Mouse (Mus musculus) liver, postnatal 0 days (tissue): Measurements from ENCODE around the gene Akr1d1. TPM values are rescaled to one million over a fixed set of nuclear protein-coding genes. Genes with fewer than 3 reads are reported as not detected.
A peak's percentile ranks its signal among the peaks of the same experiment; 100 is the strongest.

ENCODE experiments used
- ATAC-seq: fragments of 200-750 bp; cut with Nextera tagmentation; 2 replicates; pipeline ENCODE4 v1.8.0; 2017; ENCODE audit warnings: mild to moderate bottlenecking, moderate library complexity
- DNase-seq: peaks from one replicate; pipeline ENCODE4 v3.0.0-alpha.2; 2016
- H3K27ac ChIP-seq: fragments of 300-500 bp; sonication (generic); 2 replicates; pipeline ENCODE4 v1.5.1; 2014; ENCODE audit warnings: antibody characterized with exemption, moderate library complexity, mild to moderate bottlenecking, low read depth
- H3K27me3 ChIP-seq: fragments of 300-500 bp; sonication (generic); 2 replicates; pipeline ENCODE4 v1.6.1; 2014; ENCODE audit warnings: low read length, control low read depth, mixed read lengths; ENCODE audit not compliant: insufficient read depth
- H3K36me3 ChIP-seq: fragments of 300-500 bp; sonication (generic); replicated peaks from 2 replicates; pipeline ENCODE4 v1.6.1; 2014; ENCODE audit warnings: mild to moderate bottlenecking, control low read depth, low read length, moderate library complexity, mixed read lengths; ENCODE audit not compliant: insufficient read depth
- H3K4me1 ChIP-seq: fragments of 300-500 bp; sonication (generic); 2 replicates; pipeline ENCODE4 v1.6.1; 2014; ENCODE audit warnings: antibody characterized with exemption, mild to moderate bottlenecking, control low read depth; ENCODE audit not compliant: insufficient read depth
- H3K4me2 ChIP-seq: fragments of 300-500 bp; sonication (generic); 2 replicates; pipeline ENCODE4 v1.6.1; 2014; ENCODE audit warnings: low read depth, mild to moderate bottlenecking, low read length, moderate library complexity, mixed read lengths
- H3K4me3 ChIP-seq: fragments of 300-500 bp; sonication (generic); 2 replicates; pipeline ENCODE4 v1.5.1; 2014; ENCODE audit warnings: low read depth, low read length
- H3K9ac ChIP-seq: fragments of 300-500 bp; sonication (generic); replicated peaks from 2 replicates; pipeline ENCODE4 v1.6.1; 2014; ENCODE audit warnings: mild to moderate bottlenecking, moderate library complexity
- H3K9me3 ChIP-seq: fragments of 300-500 bp; sonication (generic); 2 replicates; pipeline ENCODE4 v1.6.1; 2016; ENCODE audit warnings: mild to moderate bottlenecking, control low read depth, low read length, mixed read lengths
- CTCF ChIP-seq: sonication (generic); IDR thresholded peaks from 2 replicates; pipeline ENCODE4 v1.5.1; 2016; ENCODE audit warnings: antibody characterized with exemption, low read depth
- EP300 ChIP-seq: IDR thresholded peaks from 2 replicates; pipeline ENCODE4 v1.6.1; 2016; ENCODE audit warnings: antibody characterized with exemption, low read depth, mild to moderate bottlenecking
- WGBS: fragments of 180-500 bp; shearing (Covaris S2); extraction: QIAGEN DNeasy Blood & Tissue Kit; methylation state at CpG from one replicate; pipeline ENCODE4 v1.1.7; 2014; ENCODE audit not compliant: insufficient replicate concordance; 5-methylcytosine and 5-hydroxymethylcytosine counted together
- polyA plus RNA-seq: library from polyadenylated mRNA; unstranded; fragments of >200 nt; fragmentation: Nextera tagmentation; extraction: Ambion mirVana; gene quantifications from 2 replicates; pipeline ENCODE4 v1.2.1, GENCODE M21; 2015

The Akr1d1 gene
- polyA plus RNA-seq, 1 experiment from 2014 or later = 74.3 TPM

- DNase-seq (no peak), ATAC-seq (no peak)
- no peak overlapping the region for H3K4me3 ChIP-seq
- H3K27me3 ChIP-seq = no peaks in the 10 kb centered on the region
- no peaks in the 10 kb centered on the region for H3K36me3 ChIP-seq
- no peak for TF ChIP-seq EP300
- TF ChIP-seq CTCF = peak; percentile 29; the same call in 1 of the 2 replicates
- no peak overlapping the region for H3K4me2 ChIP-seq
- no peak overlapping the region for H3K27ac ChIP-seq
- H3K9me3 ChIP-seq = no peaks in the 10 kb centered on the region
- no peaks in the 10 kb centered on the region for H3K4me1 ChIP-seq
- H3K9ac ChIP-seq = no peak overlapping the region
- WGBS = 81% methylated on average over 1 of the region's 1 CpGs
Measured at GRCm38 (mm10) chr6:37496866-37497265, 33.1 kb upstream of the Akr1d1 start.

- ATAC-seq (no peak), DNase-seq (no peak)
- WGBS = 69% methylated on average over 2 of the region's 2 CpGs
- Histone ChIP-seq H3K27ac (no peak overlapping the region), H3K27me3 (no peaks in the 10 kb centered on the region), H3K36me3 (no peaks in the 10 kb centered on the region), H3K9me3 (no peaks in the 10 kb centered on the region), H3K9ac (no peak overlapping the region), H3K4me1 (no peaks in the 10 kb centered on the region), H3K4me3 (no peak overlapping the region), H3K4me2 (no peak overlapping the region)
- TF ChIP-seq EP300 = no peak
- no peak for TF ChIP-seq CTCF
Measured at GRCm38 (mm10) chr6:37505588-37505987, 24.4 kb upstream of the Akr1d1 start.

- DNase-seq = no peak
- no peak overlapping the region for H3K27ac ChIP-seq
- H3K4me3 ChIP-seq = no peak overlapping the region
- no peaks in the 10 kb centered on the region for H3K9me3 ChIP-seq
- H3K4me2 ChIP-seq = no peak overlapping the region
- no peaks in the 10 kb centered on the region for H3K4me1 ChIP-seq
- 64% methylated on average over 3 of the region's 3 CpGs for WGBS
- no peaks in the 10 kb centered on the region for H3K27me3 ChIP-seq
- no peak for TF ChIP-seq CTCF
- no peak for TF ChIP-seq EP300
- H3K36me3 ChIP-seq = no peaks in the 10 kb centered on the region
- no peak for ATAC-seq
- H3K9ac ChIP-seq = no peak overlapping the region
Measured at GRCm38 (mm10) chr6:37506909-37507515, 23.0 kb upstream of the Akr1d1 start.

- ATAC-seq (peak; percentile 63), DNase-seq (no peak)
- H3K4me2 ChIP-seq = no peak overlapping the region
- TF ChIP-seq EP300 = peak; percentile 45
- no peak for TF ChIP-seq CTCF
- no peaks in the 10 kb centered on the region for H3K4me1 ChIP-seq
- H3K9ac ChIP-seq = no peak overlapping the region
- H3K4me3 ChIP-seq = no peak overlapping the region
- H3K27me3 ChIP-seq = no peaks in the 10 kb centered on the region
- no peaks in the 10 kb centered on the region for H3K36me3 ChIP-seq
- peak overlapping the region; percentile 42; the same call in 1 of the 2 replicates for H3K27ac ChIP-seq
- no peaks in the 10 kb centered on the region for H3K9me3 ChIP-seq
Measured at GRCm38 (mm10) chr6:37510786-37511185, 19.2 kb upstream of the Akr1d1 start.

- no peak overlapping the region for H3K4me3 ChIP-seq
- no peak for TF ChIP-seq CTCF
- TF ChIP-seq EP300 = no peak
- no peaks in the 10 kb centered on the region for H3K4me1 ChIP-seq
- WGBS = 81% methylated on average over 13 of the region's 13 CpGs
- no peak overlapping the region for H3K27ac ChIP-seq
- no peak for ATAC-seq
- no peak for DNase-seq
- H3K4me2 ChIP-seq = no peak overlapping the region
- H3K9ac ChIP-seq = no peak overlapping the region
- H3K27me3 ChIP-seq = no peaks in the 10 kb centered on the region
- H3K36me3 ChIP-seq = no peaks in the 10 kb centered on the region
- no peaks in the 10 kb centered on the region for H3K9me3 ChIP-seq
Measured at GRCm38 (mm10) chr6:37520631-37521375, 9.2 kb upstream of the Akr1d1 start.

- Histone ChIP-seq H3K9ac (no peak overlapping the region), H3K9me3 (no peaks in the 10 kb centered on the region), H3K4me2 (peak overlapping the region; percentile 59), H3K4me3 (no peak overlapping the region), H3K27ac (no peak overlapping the region), H3K36me3 (no peaks in the 10 kb centered on the region), H3K27me3 (no peaks in the 10 kb centered on the region), H3K4me1 (no peaks in the 10 kb centered on the region)
- TF ChIP-seq CTCF (no peak), EP300 (no peak)
- WGBS = 79% methylated on average over 3 of the region's 3 CpGs
- ATAC-seq = no peak
- no peak for DNase-seq
Measured at GRCm38 (mm10) chr6:37532036-37532435, 2.1 kb downstream of the Akr1d1 start.
